Mouse (Mus musculus): Measurements from ENCODE around the gene C5ar2. TPM values are rescaled to one million over a fixed set of nuclear protein-coding genes. Genes with fewer than 3 reads are reported as not detected.
"Not testable (repeated sequence)": the region's sequence is repeated elsewhere in the genome, so short reads cannot be mapped to it uniquely, and the experiment has no call there.

Gene C5ar2
- polyA plus RNA-seq, 1 experiment from 2014 or later = 0.77 TPM

GRCm38 (mm10) chr7:16255963-16256362 lies 12.0 kb upstream of the C5ar2 start:
- not testable (repeated sequence) for H3K9ac ChIP-seq; ATAC-seq (ENCODE audit: low read depth); H3K27ac ChIP-seq; H3K9me3 ChIP-seq (replicated peaks); H3K36me3 ChIP-seq; H3K4me1 ChIP-seq (replicated peaks); H3K4me3 ChIP-seq (replicated peaks); H3K4me2 ChIP-seq; DNase-seq; H3K27me3 ChIP-seq
- WGBS (ENCODE audit: insufficient replicate concordance) = 74% methylated on average over 4 of the region's 4 CpGs

GRCm38 (mm10) chr7:16254195-16254594 lies 10.2 kb upstream of the C5ar2 start:
- Histone ChIP-seq H3K9me3 (replicated peaks) (no peaks in the 10 kb centered on the region), H3K4me2 (no peak overlapping the region), H3K4me1 (replicated peaks) (peaks cover 3% of the 10 kb centered on the region; the same call in 1 of the 2 replicates), H3K27ac (no peak overlapping the region), H3K9ac (no peak overlapping the region), H3K36me3 (no peaks in the 10 kb centered on the region), H3K4me3 (replicated peaks) (no peak overlapping the region), H3K27me3 (no peaks in the 10 kb centered on the region)
- WGBS (ENCODE audit: insufficient replicate concordance) = 13% methylated on average over 4 of the region's 4 CpGs
- DNase-seq = no peak
- ATAC-seq (ENCODE audit: low read depth) = no peak

- 10% methylated on average over 5 of the region's 5 CpGs for WGBS (ENCODE audit: insufficient replicate concordance)
- Histone ChIP-seq H3K9ac (no peak overlapping the region), H3K27me3 (no peaks in the 10 kb centered on the region), H3K4me1 (replicated peaks) (peaks cover 4% of the 10 kb centered on the region; the same call in 1 of the 2 replicates), H3K27ac (no peak overlapping the region), H3K4me2 (no peak overlapping the region), H3K4me3 (replicated peaks) (no peak overlapping the region), H3K36me3 (no peaks in the 10 kb centered on the region), H3K9me3 (replicated peaks) (no peaks in the 10 kb centered on the region)
- no peak for DNase-seq
- ATAC-seq (ENCODE audit: low read depth) = no peak
These were observed 6.7 kb upstream of the C5ar2 start for GRCm38 (mm10) chr7:16250687-16251086.

- Histone ChIP-seq H3K4me1 (replicated peaks) (peaks cover 36% of the 10 kb centered on the region), H3K36me3 (no peaks in the 10 kb centered on the region), H3K27me3 (no peaks in the 10 kb centered on the region), H3K4me3 (replicated peaks) (no peak overlapping the region), H3K9ac (no peak overlapping the region), H3K27ac (no peak overlapping the region), H3K9me3 (replicated peaks) (no peaks in the 10 kb centered on the region), H3K4me2 (no peak overlapping the region)
- DNase-seq = no peak
- 15% methylated on average over 4 of the region's 4 CpGs for WGBS (ENCODE audit: insufficient replicate concordance)
- ATAC-seq (ENCODE audit: low read depth) = no peak
These were observed 2.0 kb upstream of the C5ar2 start for GRCm38 (mm10) chr7:16245958-16246357.

GRCm38 (mm10) chr7:16242198-16242597 lies 1.8 kb downstream of the C5ar2 start:
- Histone ChIP-seq H3K4me2 (peak overlapping the region; percentile 66), H3K9ac (peak overlapping the region; percentile 45), H3K4me1 (replicated peaks) (peaks cover 57% of the 10 kb centered on the region), H3K4me3 (replicated peaks) (0 out of 2 replicates have a peak overlapping the region, but pooled peaks have one; percentile 6), H3K9me3 (replicated peaks) (no peaks in the 10 kb centered on the region), H3K27me3 (no peaks in the 10 kb centered on the region), H3K36me3 (peaks cover 8% of the 10 kb centered on the region; the same call in 1 of the 2 replicates), H3K27ac (peak overlapping the region; percentile 88)
- ATAC-seq (ENCODE audit: low read depth) (no peak), DNase-seq (no peak)
- WGBS (ENCODE audit: insufficient replicate concordance) = 28% methylated on average over 6 of the region's 6 CpGs

GRCm38 (mm10) chr7:16241787-16242186 lies 2.2 kb downstream of the C5ar2 start:
- ATAC-seq (ENCODE audit: low read depth) = no peak
- H3K9me3 ChIP-seq (replicated peaks) = no peaks in the 10 kb centered on the region
- H3K4me2 ChIP-seq = peak overlapping the region; percentile 66
- peak overlapping the region; percentile 88 for H3K27ac ChIP-seq
- H3K27me3 ChIP-seq = no peaks in the 10 kb centered on the region
- peaks cover 57% of the 10 kb centered on the region for H3K4me1 ChIP-seq (replicated peaks)
- H3K4me3 ChIP-seq (replicated peaks) = 0 out of 2 replicates have a peak overlapping the region, but pooled peaks have one; percentile 6
- peak overlapping the region; percentile 45 for H3K9ac ChIP-seq
- no peak for DNase-seq
- peaks cover 12% of the 10 kb centered on the region; the same call in 1 of the 2 replicates for H3K36me3 ChIP-seq
- WGBS (ENCODE audit: insufficient replicate concordance) = 23% methylated on average over 11 of the region's 11 CpGs

GRCm38 (mm10) chr7:16240978-16241303 lies 3.0 kb downstream of the C5ar2 start:
- WGBS (ENCODE audit: insufficient replicate concordance) = 14% methylated on average over 1 of the region's 1 CpGs
- H3K4me2 ChIP-seq = peak overlapping the region; percentile 66
- peak overlapping the region; percentile 47; the same call in 1 of the 2 replicates for H3K4me3 ChIP-seq (replicated peaks)
- ATAC-seq (ENCODE audit: low read depth) = no peak
- DNase-seq = no peak
- peaks cover 55% of the 10 kb centered on the region for H3K4me1 ChIP-seq (replicated peaks)
- 0 out of 2 replicates have a peak overlapping the region, but pooled peaks have one; percentile 59 for H3K9ac ChIP-seq
- H3K27ac ChIP-seq = peak overlapping the region; percentile 88
- H3K36me3 ChIP-seq = peaks cover 14% of the 10 kb centered on the region; the same call in 1 of the 2 replicates
- no peaks in the 10 kb centered on the region for H3K27me3 ChIP-seq
- H3K9me3 ChIP-seq (replicated peaks) = no peaks in the 10 kb centered on the region

GRCm38 (mm10) chr7:16240281-16240977 lies 3.5 kb downstream of the C5ar2 start:
- peak overlapping the region; percentile 66 for H3K4me2 ChIP-seq
- H3K36me3 ChIP-seq = peaks cover 14% of the 10 kb centered on the region; the same call in 1 of the 2 replicates
- H3K9ac ChIP-seq = peak overlapping the region; percentile 59
- no peaks in the 10 kb centered on the region for H3K9me3 ChIP-seq (replicated peaks)
- no peaks in the 10 kb centered on the region for H3K27me3 ChIP-seq
- peak; percentile 89 for ATAC-seq (ENCODE audit: low read depth)
- H3K27ac ChIP-seq = peak overlapping the region; percentile 88
- 22% methylated on average over 7 of the region's 7 CpGs for WGBS (ENCODE audit: insufficient replicate concordance)
- DNase-seq = peak; percentile 45
- H3K4me1 ChIP-seq (replicated peaks) = peaks cover 55% of the 10 kb centered on the region
- peak overlapping the region; percentile 47 for H3K4me3 ChIP-seq (replicated peaks)

GRCm38 (mm10) chr7:16239554-16239997 lies 4.4 kb downstream of the C5ar2 start:
- H3K27me3 ChIP-seq = no peaks in the 10 kb centered on the region
- WGBS (ENCODE audit: insufficient replicate concordance) = 37% methylated on average over 9 of the region's 9 CpGs
- peak overlapping the region; percentile 47 for H3K4me3 ChIP-seq (replicated peaks)
- no peak for DNase-seq
- H3K36me3 ChIP-seq = peaks cover 14% of the 10 kb centered on the region; the same call in 1 of the 2 replicates
- H3K9ac ChIP-seq = peak overlapping the region; percentile 59
- H3K4me2 ChIP-seq = peak overlapping the region; percentile 66
- ATAC-seq (ENCODE audit: low read depth) = peak; percentile 6; the same call in 1 of the 2 replicates
- H3K27ac ChIP-seq = peak overlapping the region; percentile 88
- no peaks in the 10 kb centered on the region for H3K9me3 ChIP-seq (replicated peaks)
- H3K4me1 ChIP-seq (replicated peaks) = peaks cover 52% of the 10 kb centered on the region

GRCm38 (mm10) chr7:16229869-16230268 lies 14.1 kb downstream of the C5ar2 start:
- WGBS (ENCODE audit: insufficient replicate concordance) = 26% methylated on average over 5 of the region's 5 CpGs
- no peak overlapping the region for H3K27ac ChIP-seq

GRCm38 (mm10) chr7:16221582-16222272 lies 22.2 kb downstream of the C5ar2 start, which contains the start of gene Dhx34:
Gene Dhx34, minus strand, starts transcription at chr7:16222037.
- H3K4me3 ChIP-seq (replicated peaks) = peak within 1 kb of the TSS; percentile 82
- peak within 1 kb of the TSS; percentile 86 for H3K9ac ChIP-seq
- peaks cover 21% of the 10 kb centered on the region for H3K4me1 ChIP-seq (replicated peaks)
- peak; percentile 98 for ATAC-seq (ENCODE audit: low read depth)
- H3K36me3 ChIP-seq = peaks cover 13% of the 10 kb centered on the region
- WGBS (ENCODE audit: insufficient replicate concordance) = 1% methylated on average over 34 of the region's 34 CpGs
- H3K9me3 ChIP-seq (replicated peaks) = no peaks in the 10 kb centered on the region
- peak; percentile 97 for DNase-seq
- peak within 1 kb of the TSS; percentile 84 for H3K4me2 ChIP-seq
- H3K27me3 ChIP-seq = 0 out of 2 replicates have a peak, but pooled peaks cover 11% of the 10 kb centered on the region
- H3K27ac ChIP-seq = peak within 1 kb of the TSS; percentile 80

More at GRCm38 (mm10) chr7:16229869-16230268, 14.1 kb downstream of the C5ar2 start:
- H3K9me3 ChIP-seq (replicated peaks) = no peaks in the 10 kb centered on the region; the same call in 1 of the 2 replicates
- H3K36me3 ChIP-seq = no peaks in the 10 kb centered on the region
- H3K4me2 ChIP-seq = no peak overlapping the region
- 0 out of 2 replicates have a peak, but pooled peaks cover 8% of the 10 kb centered on the region for H3K27me3 ChIP-seq
- no peak overlapping the region for H3K4me3 ChIP-seq (replicated peaks)
- no peak for DNase-seq
- ATAC-seq (ENCODE audit: low read depth) = no peak
- H3K4me1 ChIP-seq (replicated peaks) = peaks cover 12% of the 10 kb centered on the region
- H3K9ac ChIP-seq = no peak overlapping the region

Data from liver, embryonic 13.5 days (tissue).